Mouse (Mus musculus): ENCODE results near the gene Gabarapl1.
"Not testable (repeated sequence)": the region's sequence is repeated elsewhere in the genome, so short reads cannot be mapped to it uniquely, and the experiment has no call there.

The Gabarapl1 gene

DNA sequence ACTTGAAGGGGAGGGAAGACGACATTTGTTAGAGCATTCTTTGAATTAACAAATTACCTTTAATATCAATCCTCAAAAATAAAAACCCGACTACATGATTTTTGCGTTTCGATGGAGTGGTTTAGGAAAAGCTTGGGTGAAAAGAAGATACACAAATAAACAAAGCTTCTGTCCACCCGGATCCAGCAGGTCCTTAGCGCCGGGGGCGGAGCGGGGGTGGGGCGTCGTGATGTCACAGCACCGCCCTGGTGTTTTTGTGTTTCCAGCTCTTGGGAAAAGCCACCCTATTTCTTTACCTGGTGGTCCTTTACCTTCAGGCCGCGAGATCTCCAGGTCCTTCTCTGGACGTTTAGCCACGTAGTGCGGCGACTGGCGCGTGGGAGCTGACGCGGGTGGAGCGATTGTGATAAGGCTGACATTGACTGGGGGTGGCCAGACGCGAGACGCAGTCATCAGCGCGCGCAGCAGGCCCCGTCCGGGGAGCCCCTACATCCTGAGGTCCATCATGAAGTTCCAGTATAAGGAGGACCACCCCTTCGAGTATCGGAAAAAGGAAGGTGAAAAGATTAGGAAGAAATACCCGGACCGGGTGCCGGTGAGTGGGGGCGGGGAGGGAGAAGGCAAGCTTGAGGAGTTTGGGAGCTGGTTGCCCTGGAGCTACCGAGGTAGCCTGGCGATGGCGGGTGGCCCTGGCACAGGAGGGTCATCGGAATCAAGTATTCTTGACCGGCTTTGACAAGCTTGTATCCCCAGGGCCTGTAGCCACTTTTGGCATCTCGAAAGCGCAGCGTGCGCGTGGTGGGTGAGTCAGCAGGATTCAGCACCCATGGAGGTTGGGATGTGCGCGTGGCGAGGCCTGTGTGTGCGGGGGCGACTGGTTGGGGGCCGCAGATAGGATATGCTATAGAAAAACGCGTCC, at the start of gene Gabarapl1:
Gabarapl1 (plus strand) TSS at position 219 of the 919 bp plus-strand sequence.
- in situ Hi-C loops (cut with MseI, MboI) = loop anchor here in 1 of 2 experiments (25.0 kb wide), 1 partner anchor 696 kb away; the partner anchor contains the start of genes Gm44511 and Klrb1b

DNA sequence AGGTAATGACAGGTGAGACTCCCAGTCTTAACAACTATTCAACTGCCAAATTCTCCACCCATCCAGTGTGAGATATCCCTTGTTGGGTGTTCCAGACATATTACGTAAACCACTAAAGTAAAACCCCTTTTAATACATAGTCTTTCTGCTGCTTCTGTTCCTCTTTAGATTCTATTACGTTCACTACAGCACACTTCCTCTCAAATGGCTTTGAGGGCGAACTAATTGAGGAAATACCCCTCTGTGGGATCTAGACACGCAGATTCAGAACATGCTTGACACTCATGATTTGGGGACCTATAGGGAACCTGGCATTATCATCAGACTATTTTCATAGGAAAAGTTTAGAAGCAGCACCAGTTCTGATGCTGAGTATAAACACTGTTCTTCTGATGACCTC, 38.0 kb upstream of the Gabarapl1 start:
- in situ Hi-C loops (cut with MseI, MboI) = no loop called here

- in situ Hi-C loops (cut with MseI, MboI) = no loop called here
Measured at GRCm38 (mm10) chr6:129497345-129498218, 35.4 kb upstream of the Gabarapl1 start.

DNA sequence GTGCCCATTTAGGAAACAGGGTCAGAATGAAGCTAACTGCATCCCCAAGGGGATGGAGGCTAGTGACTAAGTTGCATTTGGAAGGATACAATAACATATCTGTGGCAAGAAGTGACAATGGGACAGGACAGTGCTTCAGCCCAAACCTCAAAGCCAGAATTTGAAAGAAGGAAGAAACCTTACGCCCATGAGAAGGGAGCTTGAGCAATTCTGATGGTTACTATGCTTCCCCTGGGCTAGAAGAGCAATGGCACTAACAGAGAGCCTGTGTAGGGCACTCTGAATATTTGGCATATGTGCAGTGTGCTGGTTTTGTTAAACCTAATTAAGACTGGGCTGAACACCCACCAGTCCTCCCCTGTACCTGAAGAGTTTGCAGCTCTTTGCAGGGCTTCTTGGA, 33.4 kb upstream of the Gabarapl1 start:
- in situ Hi-C loops (cut with MseI, MboI) = not testable (repeated sequence)

GRCm38 (mm10) chr6:129503471-129503870, 29.5 kb upstream of the Gabarapl1 start:
- in situ Hi-C loops (cut with MseI, MboI) = no loop called here

GRCm38 (mm10) chr6:129507024-129507423, 25.9 kb upstream of the Gabarapl1 start, which contains the start of gene Olr1:
Gene Olr1, minus strand, starts transcription at chr6:129507165.
- in situ Hi-C loops (cut with MseI, MboI) = no loop called here

- in situ Hi-C loops (cut with MseI, MboI) = no loop called here
Measured at GRCm38 (mm10) chr6:129510120-129510911, 22.6 kb upstream of the Gabarapl1 start.

- in situ Hi-C loops (cut with MseI, MboI) = no loop called here
Measured at GRCm38 (mm10) chr6:129512367-129512766, 20.6 kb upstream of the Gabarapl1 start, which contains the start of gene Tmem52b. Gene Tmem52b, plus strand, starts transcription at chr6:129512555.

- in situ Hi-C loops (cut with MseI, MboI) = no loop called here
Measured at GRCm38 (mm10) chr6:129512868-129513267, 20.1 kb upstream of the Gabarapl1 start.

GRCm38 (mm10) chr6:129513409-129513808, 19.6 kb upstream of the Gabarapl1 start:
- in situ Hi-C loops (cut with MseI, MboI) = no loop called here

DNA sequence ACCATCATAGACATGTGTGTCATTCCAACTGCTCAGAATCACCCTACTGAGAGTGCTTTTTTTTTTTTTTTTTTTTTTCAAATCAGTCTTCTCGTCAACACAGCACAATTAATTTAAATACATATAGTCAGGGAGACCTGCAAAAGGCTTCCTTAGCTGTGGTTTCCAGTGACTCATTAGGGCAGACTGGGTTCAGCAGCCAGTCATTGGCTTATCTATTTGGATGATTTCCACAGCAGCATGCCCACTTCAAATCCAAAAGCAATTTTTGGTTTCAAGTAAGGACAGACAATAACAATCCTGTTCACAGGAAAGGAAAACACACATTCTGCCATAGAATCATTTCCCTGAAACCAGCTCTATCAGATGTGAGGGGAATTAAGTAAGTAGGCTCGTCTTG, 18.6 kb upstream of the Gabarapl1 start:
- in situ Hi-C loops (cut with MseI, MboI) = no loop called here

- in situ Hi-C loops (cut with MseI, MboI) = no loop called here
Measured at GRCm38 (mm10) chr6:129515068-129515467, 17.9 kb upstream of the Gabarapl1 start.

DNA sequence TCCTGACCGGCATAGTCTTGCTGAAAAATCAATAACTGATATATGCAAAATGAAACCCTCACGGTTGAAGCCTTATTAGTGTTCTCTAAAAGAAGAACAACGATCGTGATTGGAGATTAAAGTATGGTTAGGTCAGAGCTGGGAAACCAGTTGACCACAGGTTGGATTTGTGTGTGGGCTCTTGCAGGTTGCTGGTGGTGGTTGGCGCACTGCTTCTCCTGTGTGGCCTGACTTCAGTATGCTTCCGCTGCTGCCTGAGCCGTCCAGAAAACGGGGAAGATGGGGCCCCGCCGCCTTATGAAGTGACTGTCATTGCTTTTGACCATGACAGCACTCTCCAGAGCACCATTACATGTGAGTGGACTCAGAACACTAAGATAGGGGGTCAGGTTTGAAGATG, 16.6 kb upstream of the Gabarapl1 start:
- in situ Hi-C loops (cut with MseI, MboI) = no loop called here

DNA sequence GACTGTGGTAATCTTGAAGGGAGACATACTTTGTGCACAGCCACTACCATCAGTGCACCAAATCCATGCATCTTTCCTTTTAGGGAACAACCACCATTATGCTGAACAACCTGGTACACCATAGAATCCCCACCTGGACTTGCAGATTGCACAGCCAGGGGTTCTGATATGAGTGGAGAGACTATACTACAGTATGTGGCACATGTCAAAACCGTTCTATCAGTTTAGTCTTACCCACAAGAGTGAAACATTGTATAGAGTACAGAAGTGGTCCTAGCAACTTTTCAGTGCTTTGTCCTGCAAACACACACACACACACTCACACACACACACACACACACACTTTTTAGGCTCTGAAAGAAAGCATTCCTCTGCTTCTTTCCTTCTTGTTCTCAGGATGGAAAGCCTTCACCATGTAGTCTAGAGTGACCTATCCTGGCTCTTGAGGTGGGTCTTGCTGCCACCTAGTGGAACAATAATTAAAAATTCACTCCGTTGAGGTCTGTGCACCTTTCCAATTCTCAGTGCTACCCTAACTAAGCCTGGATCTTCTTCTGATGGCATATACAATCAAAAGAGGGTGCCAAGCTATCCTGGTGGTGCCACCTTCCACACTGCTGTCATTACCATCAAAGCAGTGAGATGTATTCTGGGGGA, 15.1 kb upstream of the Gabarapl1 start:
- in situ Hi-C loops (cut with MseI, MboI) = no loop called here

DNA sequence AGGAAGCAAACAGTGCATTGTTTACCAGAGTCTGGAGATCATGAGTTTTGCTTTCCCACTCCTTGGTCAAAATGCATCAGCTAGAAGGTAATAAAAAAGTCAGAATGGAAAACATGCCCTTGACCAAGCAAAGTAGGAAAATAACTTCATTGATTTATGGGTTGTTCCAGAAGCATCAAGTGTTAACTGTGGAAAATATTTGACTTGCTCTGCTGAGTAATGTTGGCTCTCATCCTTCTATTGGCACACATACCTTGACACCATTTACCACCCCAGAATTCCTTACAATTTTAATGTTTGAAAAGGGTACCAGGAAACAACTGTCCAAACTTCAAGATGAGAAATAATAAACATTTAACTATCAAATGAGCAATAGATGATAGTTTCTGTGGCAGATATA, 6.9 kb upstream of the Gabarapl1 start:
- in situ Hi-C loops (cut with MseI, MboI) = loop anchor here in 1 of 2 experiments (25.0 kb wide), 1 partner anchor 689 kb away; the partner anchor contains the start of genes Gm44511 and Klrb1b

- in situ Hi-C loops (cut with MseI, MboI) = loop anchor here in 1 of 2 experiments (25.0 kb wide), 1 partner anchor 690 kb away; the partner anchor contains the start of genes Gm44511 and Klrb1b
Measured at GRCm38 (mm10) chr6:129527416-129527815, 5.5 kb upstream of the Gabarapl1 start.

GRCm38 (mm10) chr6:129529605-129530004, 3.4 kb upstream of the Gabarapl1 start:
- in situ Hi-C loops (cut with MseI, MboI) = loop anchor here in 1 of 2 experiments (25.0 kb wide), 1 partner anchor 692 kb away; the partner anchor contains the start of genes Gm44511 and Klrb1b

- in situ Hi-C loops (cut with MseI, MboI) = loop anchor here in 1 of 2 experiments (25.0 kb wide), 1 partner anchor 693 kb away; the partner anchor contains the start of genes Gm44511 and Klrb1b
Measured at GRCm38 (mm10) chr6:129530261-129530660, 2.7 kb upstream of the Gabarapl1 start.

DNA sequence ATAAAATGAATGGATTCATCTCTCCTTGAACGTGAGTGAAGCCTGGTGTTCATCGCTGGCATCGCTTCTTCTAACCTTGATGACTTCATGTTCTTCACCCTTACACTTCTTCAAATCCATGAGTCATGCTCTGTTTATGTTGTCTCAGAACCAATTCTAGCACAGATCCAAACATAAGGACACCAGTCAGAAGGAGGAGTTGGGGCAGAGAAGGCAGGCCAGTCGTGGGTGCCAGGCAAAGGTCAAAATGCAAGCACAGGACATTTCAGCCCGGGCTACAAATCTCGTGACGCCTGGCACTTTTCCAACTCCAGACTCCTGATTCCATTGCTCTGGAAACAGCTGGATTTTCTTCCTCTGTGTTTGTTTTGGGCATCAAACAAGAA, 411 bp upstream of the Gabarapl1 start:
- in situ Hi-C loops (cut with MseI, MboI) = loop anchor here in 1 of 2 experiments (25.0 kb wide), 1 partner anchor 695 kb away; the partner anchor contains the start of genes Gm44511 and Klrb1b

- in situ Hi-C loops (cut with MseI, MboI) = loop anchor here in 1 of 2 experiments (25.0 kb wide), 1 partner anchor 697 kb away; the partner anchor contains the start of genes Gm44511 and Klrb1b
Measured at GRCm38 (mm10) chr6:129534057-129534456, 1.1 kb downstream of the Gabarapl1 start.

All from mouse trophoblast stem cell (cell line).